Mouse (Mus musculus) G1E (cell line): ENCODE measurements around the gene Ankrd63. TPM values are rescaled to one million over a fixed set of nuclear protein-coding genes. Genes with fewer than 3 reads are reported as not detected.

Experiments used
- ATAC-seq: 2 replicates; pipeline ENCODE4 v1.8.0; 2016; ENCODE audit warnings: mild to moderate bottlenecking; ENCODE audit not compliant: insufficient number of reproducible peaks, poor library complexity, low FRiP score, severe bottlenecking; ENCODE audit errors: extremely low read depth
- DNase-seq: peaks from one replicate; pipeline ENCODE4 v3.0.0; 2012; ENCODE audit warnings: low spot score
- H3K27me3 ChIP-seq: 2 replicates; pipeline ENCODE4 v1.6.1; 2012; ENCODE audit warnings: mild to moderate bottlenecking, low read length, inconsistent platforms; ENCODE audit not compliant: insufficient read depth
- H3K36me3 ChIP-seq: replicated peaks from 2 replicates; pipeline ENCODE3; 2012; ENCODE audit warnings: mild to moderate bottlenecking, inconsistent platforms
- H3K4me1 ChIP-seq: 2 replicates; pipeline ENCODE4 v1.6.1; 2012; ENCODE audit warnings: low read depth, low read length, inconsistent platforms, mixed read lengths; ENCODE audit not compliant: insufficient read depth
- H3K4me3 ChIP-seq: 2 replicates; pipeline ENCODE4 v1.5.1; 2012; ENCODE audit warnings: low read depth, mild to moderate bottlenecking, inconsistent platforms, low read length, moderate library complexity, mixed read lengths
- H3K9me3 ChIP-seq: replicated peaks from 2 replicates; pipeline ENCODE4 v1.6.1; 2012; ENCODE audit warnings: inconsistent platforms
- CTCF ChIP-seq: IDR thresholded peaks from 2 replicates; pipeline ENCODE4 v1.5.1; 2012; ENCODE audit warnings: low read depth, low read length, inconsistent platforms, mixed read lengths
- GATA1 ChIP-seq: IDR thresholded peaks from 2 replicates; pipeline ENCODE4 v1.6.1; 2012; ENCODE audit warnings: borderline replicate concordance, low read length, inconsistent platforms, mixed read lengths
- GATA2 ChIP-seq: IDR thresholded peaks from 2 replicates; pipeline ENCODE4 v1.6.1; 2012; ENCODE audit warnings: low read depth, low read length, inconsistent platforms, borderline replicate concordance
- POLR2AphosphoS5 ChIP-seq: IDR thresholded peaks from 2 replicates; pipeline ENCODE4 v1.6.1; 2012; ENCODE audit warnings: low read depth, low read length, inconsistent platforms; ENCODE audit not compliant: insufficient replicate concordance
- TAL1 ChIP-seq: conservative IDR thresholded peaks from 2 replicates; pipeline ENCODE4 v1.6.1; 2012; ENCODE audit warnings: low read depth, low read length, inconsistent platforms, mixed read lengths
- polyA plus RNA-seq: library from polyadenylated mRNA; stranded (reverse); fragments of >175 nt; gene quantifications from 2 replicates; pipeline ENCODE4 v1.2.3, GENCODE M21; 2012
- total RNA-seq, 2 experiments: library from RNA; stranded (forward) in 1 of 2; stranded (reverse) in 1 of 2; fragments of 200-1000 nt in 1 of 2; fragments of >200 nt in 1 of 2; fragmentation: Nextera tagmentation in 1 of 2; gene quantifications; 2 replicates each; pipeline ENCODE4 v1.2.3; 2014 to 2017

Ankrd63 gene
- total and polyA plus RNA-seq, 3 experiments = 0.05 TPM; not detected in 2

DNA sequence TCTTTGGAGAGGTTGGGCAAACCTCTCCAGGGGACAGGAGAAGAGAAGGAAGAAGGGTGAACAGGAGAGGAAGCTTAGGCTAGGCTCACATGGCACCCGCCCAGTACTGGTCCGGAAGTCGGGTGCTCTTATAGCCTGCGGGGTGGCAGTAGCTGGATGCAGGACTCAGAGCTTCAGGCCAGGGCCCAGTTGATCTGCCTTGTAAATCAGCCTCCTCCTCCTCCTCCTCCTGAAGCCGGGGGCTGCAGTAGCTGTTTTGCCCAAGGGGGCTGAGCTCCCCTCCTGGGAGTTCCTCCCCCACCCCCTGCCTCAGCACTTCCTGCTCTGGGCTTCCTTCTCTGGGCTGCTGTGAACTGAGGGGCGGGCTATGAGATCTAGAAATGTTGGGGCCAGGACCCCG, 24.6 kb upstream of the Ankrd63 start, which contains the start of gene Plcb2:
TSS of gene Plcb2 (minus strand) at position 102 of the 400 bp plus-strand sequence.
- H3K9me3 ChIP-seq = no peaks in the 10 kb centered on the region
- H3K4me3 ChIP-seq = no peak within 1 kb of the TSS
- peak; percentile 24; the same call in 1 of the 2 replicates for ATAC-seq
- H3K27me3 ChIP-seq = peaks cover 66% of the 10 kb centered on the region
- no peak for DNase-seq
- no peaks in the 10 kb centered on the region for H3K36me3 ChIP-seq
- H3K4me1 ChIP-seq = peaks cover 10% of the 10 kb centered on the region
- TF ChIP-seq CTCF = no peak
- no peak for TF ChIP-seq TAL1

DNA sequence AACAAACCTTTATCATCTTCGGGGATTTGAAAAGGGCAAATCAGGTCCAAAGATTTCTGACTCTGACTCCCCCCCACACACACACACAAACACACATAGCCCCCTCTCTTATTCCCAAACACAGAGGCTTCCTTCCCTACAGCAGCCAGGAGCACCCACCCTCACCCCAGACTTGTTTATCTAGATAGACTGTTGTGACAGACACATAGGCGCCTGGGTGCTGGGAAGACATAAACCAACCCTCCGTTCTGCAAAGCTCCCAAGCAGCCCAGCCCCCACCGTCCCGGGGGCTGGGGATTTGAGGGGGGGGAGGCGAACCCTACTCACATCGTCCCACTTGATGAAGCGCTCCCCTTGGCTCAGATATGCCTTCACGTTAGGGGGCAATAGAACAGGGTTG, 24.1 kb upstream of the Ankrd63 start:
- H3K9me3 ChIP-seq = no peaks in the 10 kb centered on the region
- no peaks in the 10 kb centered on the region for H3K36me3 ChIP-seq
- H3K27me3 ChIP-seq = peaks cover 69% of the 10 kb centered on the region
- H3K4me3 ChIP-seq = no peak overlapping the region
- no peak for ATAC-seq
- peaks cover 12% of the 10 kb centered on the region for H3K4me1 ChIP-seq
- no peak for TF ChIP-seq GATA1
- TF ChIP-seq CTCF = no peak
- no peak for TF ChIP-seq POLR2AphosphoS5
- no peak for TF ChIP-seq GATA2
- TF ChIP-seq TAL1 = no peak
- DNase-seq = no peak

- ATAC-seq = no peak
- Histone ChIP-seq H3K4me3 (no peak overlapping the region), H3K9me3 (no peaks in the 10 kb centered on the region), H3K27me3 (peaks cover 67% of the 10 kb centered on the region), H3K36me3 (no peaks in the 10 kb centered on the region), H3K4me1 (peaks cover 12% of the 10 kb centered on the region)
- no peak for TF ChIP-seq GATA1
- no peak for TF ChIP-seq GATA2
- TF ChIP-seq POLR2AphosphoS5 = no peak
- TF ChIP-seq TAL1 = no peak
- TF ChIP-seq CTCF = no peak
- DNase-seq = no peak
These were observed 23.1 kb upstream of the Ankrd63 start for GRCm38 (mm10) chr2:118726873-118727272.

- Histone ChIP-seq H3K27me3 (peaks cover 64% of the 10 kb centered on the region), H3K4me3 (no peak overlapping the region), H3K4me1 (peaks cover 10% of the 10 kb centered on the region), H3K36me3 (no peaks in the 10 kb centered on the region), H3K9me3 (no peaks in the 10 kb centered on the region)
- ATAC-seq (no peak), DNase-seq (no peak)
- no peak for TF ChIP-seq GATA2
- TF ChIP-seq POLR2AphosphoS5 = no peak
- no peak for TF ChIP-seq GATA1
- TF ChIP-seq TAL1 = no peak
- no peak for TF ChIP-seq CTCF
These were observed 21.7 kb upstream of the Ankrd63 start for GRCm38 (mm10) chr2:118725511-118725910.

DNA sequence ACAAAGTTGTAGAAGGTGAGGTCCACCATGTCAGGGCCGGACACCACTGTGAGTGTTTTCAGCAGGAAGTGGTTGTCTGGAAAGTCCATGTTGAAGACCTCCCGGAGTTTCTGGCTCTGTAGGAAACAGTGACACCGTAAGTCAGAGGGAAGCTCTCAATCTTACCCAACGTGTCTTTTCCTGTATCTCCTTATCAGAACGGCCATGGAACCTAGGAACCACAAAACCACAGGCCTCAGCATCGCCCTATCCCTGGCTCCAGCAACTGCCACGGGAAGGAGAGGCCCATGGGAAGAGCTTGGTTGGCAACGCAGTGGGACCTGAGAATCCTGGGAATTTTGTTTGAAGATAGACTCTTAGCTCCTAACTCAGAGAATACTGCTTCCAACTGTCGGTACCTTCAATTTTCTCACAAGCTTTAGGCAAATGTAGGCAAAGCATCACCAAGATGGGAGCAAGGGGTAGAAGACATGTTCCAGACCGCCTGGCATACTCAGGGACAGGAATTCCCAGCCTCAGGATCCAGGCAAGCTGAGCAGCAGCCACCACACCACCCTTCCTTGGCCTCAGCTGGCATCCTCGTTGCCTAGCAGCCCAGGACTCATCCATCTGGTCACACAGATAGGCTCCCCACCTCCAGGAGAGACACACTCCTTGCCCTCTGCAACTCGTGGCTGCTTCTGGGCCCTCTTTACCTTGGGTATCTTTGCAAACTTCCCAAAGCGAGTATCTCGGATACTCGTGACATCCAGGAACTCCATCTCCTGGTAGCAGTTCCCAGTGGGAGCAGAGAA, 20.1 kb upstream of the Ankrd63 start:
- TF ChIP-seq GATA2 (no peak), GATA1 (no peak), TAL1 (no peak), CTCF (no peak), POLR2AphosphoS5 (no peak)
- H3K9me3 ChIP-seq = no peaks in the 10 kb centered on the region
- H3K4me3 ChIP-seq = no peak overlapping the region
- DNase-seq (no peak), ATAC-seq (no peak)
- H3K4me1 ChIP-seq = peaks cover 10% of the 10 kb centered on the region
- H3K27me3 ChIP-seq = peaks cover 71% of the 10 kb centered on the region
- no peaks in the 10 kb centered on the region for H3K36me3 ChIP-seq

- Histone ChIP-seq H3K36me3 (no peaks in the 10 kb centered on the region), H3K4me1 (no peaks in the 10 kb centered on the region), H3K4me3 (no peak overlapping the region), H3K9me3 (no peaks in the 10 kb centered on the region), H3K27me3 (peaks cover 78% of the 10 kb centered on the region)
- TF ChIP-seq GATA2 = no peak
- TF ChIP-seq TAL1 = no peak
- TF ChIP-seq CTCF = no peak
- TF ChIP-seq GATA1 = no peak
- TF ChIP-seq POLR2AphosphoS5 = no peak
- no peak for ATAC-seq
- no peak for DNase-seq
These were observed 12.9 kb upstream of the Ankrd63 start for GRCm38 (mm10) chr2:118716677-118717076.
